Mouse (Mus musculus): ENCODE results near the gene Il4ra. TPM values are rescaled to one million over a fixed set of nuclear protein-coding genes. Genes with fewer than 3 reads are reported as not detected.

Gene Il4ra
- polyA plus RNA-seq, 1 experiment, result 22.7 TPM

GRCm38 (mm10) chr7:125620077-125620476 lies 68.2 kb downstream of the Il4ra start:
- H3K79me2 ChIP-seq (ENCODE audit: control insufficient read depth, insufficient read depth), result no peaks in the 10 kb centered on the region
- no peaks in the 10 kb centered on the region for H3K27me3 ChIP-seq (ENCODE audit: control insufficient read depth, insufficient read depth, insufficient read length)
- no peaks in the 10 kb centered on the region for H3K36me3 ChIP-seq (ENCODE audit: control insufficient read depth, insufficient read depth)
- H3ac ChIP-seq (ENCODE audit: control insufficient read depth, insufficient read length, low read depth), result no peak overlapping the region
- H3K4me3 ChIP-seq (ENCODE audit: insufficient read depth, poor library complexity, severe bottlenecking), result no peak overlapping the region
- TF ChIP-seq CEBPB (IDR thresholded peaks at IDR 0.05; ENCODE audit: low read depth) (no peak), CTCF (IDR thresholded peaks at IDR 0.05; ENCODE audit: control insufficient read depth, insufficient read depth, insufficient read length) (no peak), USF1 (IDR thresholded peaks at IDR 0.05; ENCODE audit: low read depth) (no peak), MAX (IDR thresholded peaks at IDR 0.05) (no peak), FOSL1 (IDR thresholded peaks at IDR 0.05; ENCODE audit: insufficient read depth, low read length, poor library complexity, severe bottlenecking) (no peak), MYOG (IDR thresholded peaks at IDR 0.05; ENCODE audit: control insufficient read depth, extremely low read depth, insufficient read length) (no peak), MYOD1 (IDR thresholded peaks at IDR 0.05; ENCODE audit: control insufficient read depth, insufficient read length, low read depth) (no peak)
- H3K79me3 ChIP-seq (ENCODE audit: low read depth), result no peaks in the 10 kb centered on the region

GRCm38 (mm10) chr7:125622741-125623685 lies 71.1 kb downstream of the Il4ra start:
- TF ChIP-seq CEBPB (IDR thresholded peaks at IDR 0.05; ENCODE audit: low read depth) (no peak), USF1 (IDR thresholded peaks at IDR 0.05; ENCODE audit: low read depth) (no peak), MAX (IDR thresholded peaks at IDR 0.05) (no peak), CTCF (IDR thresholded peaks at IDR 0.05; ENCODE audit: control insufficient read depth, insufficient read depth, insufficient read length) (no peak), MYOD1 (IDR thresholded peaks at IDR 0.05; ENCODE audit: control insufficient read depth, insufficient read length, low read depth) (no peak), FOSL1 (IDR thresholded peaks at IDR 0.05; ENCODE audit: insufficient read depth, low read length, poor library complexity, severe bottlenecking) (no peak), MYOG (IDR thresholded peaks at IDR 0.05; ENCODE audit: control insufficient read depth, extremely low read depth, insufficient read length) (no peak)
- Histone ChIP-seq H3K79me2 (ENCODE audit: control insufficient read depth, insufficient read depth) (no peaks in the 10 kb centered on the region), H3K79me3 (ENCODE audit: low read depth) (no peaks in the 10 kb centered on the region), H3K36me3 (ENCODE audit: control insufficient read depth, insufficient read depth) (no peaks in the 10 kb centered on the region), H3ac (ENCODE audit: control insufficient read depth, insufficient read length, low read depth) (no peak overlapping the region), H3K4me3 (ENCODE audit: insufficient read depth, poor library complexity, severe bottlenecking) (no peak overlapping the region), H3K27me3 (ENCODE audit: control insufficient read depth, insufficient read depth, insufficient read length) (peaks cover 6% of the 10 kb centered on the region)

- no peaks in the 10 kb centered on the region for H3K36me3 ChIP-seq (ENCODE audit: control insufficient read depth, insufficient read depth)
- H3K4me3 ChIP-seq (ENCODE audit: insufficient read depth, poor library complexity, severe bottlenecking), result no peak overlapping the region
- peaks cover 6% of the 10 kb centered on the region for H3K27me3 ChIP-seq (ENCODE audit: control insufficient read depth, insufficient read depth, insufficient read length)
- TF ChIP-seq CEBPB (IDR thresholded peaks at IDR 0.05; ENCODE audit: low read depth) (no peak), MYOD1 (IDR thresholded peaks at IDR 0.05; ENCODE audit: control insufficient read depth, insufficient read length, low read depth) (no peak), MAX (IDR thresholded peaks at IDR 0.05) (no peak)
- H3ac ChIP-seq (ENCODE audit: control insufficient read depth, insufficient read length, low read depth), result no peak overlapping the region
- H3K79me3 ChIP-seq (ENCODE audit: low read depth), result no peaks in the 10 kb centered on the region
- no peaks in the 10 kb centered on the region for H3K79me2 ChIP-seq (ENCODE audit: control insufficient read depth, insufficient read depth)
Measured at GRCm38 (mm10) chr7:125625219-125625618, 73.3 kb downstream of the Il4ra start.

- H3K27me3 ChIP-seq (ENCODE audit: control insufficient read depth, insufficient read depth, insufficient read length), result peaks cover 6% of the 10 kb centered on the region
- TF ChIP-seq MYOG (IDR thresholded peaks at IDR 0.05; ENCODE audit: control insufficient read depth, extremely low read depth, insufficient read length) (no peak), MAX (IDR thresholded peaks at IDR 0.05) (no peak), FOSL1 (IDR thresholded peaks at IDR 0.05; ENCODE audit: insufficient read depth, low read length, poor library complexity, severe bottlenecking) (no peak), MYOD1 (IDR thresholded peaks at IDR 0.05; ENCODE audit: control insufficient read depth, insufficient read length, low read depth) (no peak), USF1 (IDR thresholded peaks at IDR 0.05; ENCODE audit: low read depth) (no peak), CEBPB (IDR thresholded peaks at IDR 0.05; ENCODE audit: low read depth) (no peak), CTCF (IDR thresholded peaks at IDR 0.05; ENCODE audit: control insufficient read depth, insufficient read depth, insufficient read length) (no peak)
- H3K79me2 ChIP-seq (ENCODE audit: control insufficient read depth, insufficient read depth), result no peaks in the 10 kb centered on the region
- H3K36me3 ChIP-seq (ENCODE audit: control insufficient read depth, insufficient read depth), result no peaks in the 10 kb centered on the region
- H3K79me3 ChIP-seq (ENCODE audit: low read depth), result no peaks in the 10 kb centered on the region
- no peak overlapping the region for H3ac ChIP-seq (ENCODE audit: control insufficient read depth, insufficient read length, low read depth)
- H3K4me3 ChIP-seq (ENCODE audit: insufficient read depth, poor library complexity, severe bottlenecking), result no peak overlapping the region
Measured at GRCm38 (mm10) chr7:125625829-125626228, 73.9 kb downstream of the Il4ra start.

Other genes starting within 250 kb of the Il4ra start
- 10.3 TPM for gene Kdm8, start 107.4 kb upstream of the Il4ra start, polyA plus RNA-seq (2012; fragmentation: generic; extraction: Trizol)
- gene Nsmce1, start 60.5 kb upstream of the Il4ra start, polyA plus RNA-seq (2012; fragmentation: generic; extraction: Trizol), result 103 TPM
- 0.35 TPM for gene Il21r, start 51.3 kb downstream of the Il4ra start, polyA plus RNA-seq (2012; fragmentation: generic; extraction: Trizol)
- 37.1 TPM for gene Gtf3c1, start 155.7 kb downstream of the Il4ra start, polyA plus RNA-seq (2012; fragmentation: generic; extraction: Trizol)
- 3.7 TPM for gene D430042O09Rik, start 155.8 kb downstream of the Il4ra start, polyA plus RNA-seq (2012; fragmentation: generic; extraction: Trizol)